Mouse (Mus musculus) bone marrow, adult 2 months (tissue): ENCODE data around the gene Camkk2.

Experiments
- CTCF ChIP-seq: fragments of 200-500 bp; IDR thresholded peaks from 2 replicates; pipeline ENCODE4 v1.5.1; 2011; ENCODE audit warnings: low read length, control low read depth; ENCODE audit not compliant: control insufficient read depth, insufficient read depth
- POLR2A ChIP-seq: fragments of 200-500 bp; IDR thresholded peaks from 2 replicates; pipeline ENCODE4 v1.6.1; 2011; ENCODE audit warnings: low read depth, mild to moderate bottlenecking, control low read depth, low read length, borderline replicate concordance; ENCODE audit not compliant: control insufficient read depth

DNA sequence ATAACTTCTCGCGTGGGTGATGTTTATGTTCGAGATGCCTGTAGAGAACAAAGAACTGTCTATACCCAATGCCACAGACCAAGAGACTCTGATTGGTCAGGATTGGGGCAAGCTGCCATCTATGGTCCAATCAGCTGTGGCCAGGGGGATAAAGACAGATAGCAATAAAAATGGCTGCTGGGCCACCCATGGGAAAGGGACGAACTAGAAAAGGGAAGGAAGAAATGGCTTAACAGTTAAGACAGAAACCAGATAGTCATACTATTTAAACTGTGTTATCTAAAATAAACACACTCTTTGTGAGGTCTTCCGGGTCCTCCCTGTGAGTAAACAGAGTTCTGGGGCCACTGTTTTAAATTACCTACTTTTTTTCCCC lies 78.4 kb downstream of the Camkk2 start:
- TF ChIP-seq POLR2A: no peak
- no peak for TF ChIP-seq CTCF
